Mouse (Mus musculus): ENCODE data around the gene Trim3. TPM values are rescaled to one million over a fixed set of nuclear protein-coding genes. Genes with fewer than 3 reads are reported as not detected.

Gene Trim3
- polyA plus RNA-seq, 1 experiment, result 42.8 TPM

DNA sequence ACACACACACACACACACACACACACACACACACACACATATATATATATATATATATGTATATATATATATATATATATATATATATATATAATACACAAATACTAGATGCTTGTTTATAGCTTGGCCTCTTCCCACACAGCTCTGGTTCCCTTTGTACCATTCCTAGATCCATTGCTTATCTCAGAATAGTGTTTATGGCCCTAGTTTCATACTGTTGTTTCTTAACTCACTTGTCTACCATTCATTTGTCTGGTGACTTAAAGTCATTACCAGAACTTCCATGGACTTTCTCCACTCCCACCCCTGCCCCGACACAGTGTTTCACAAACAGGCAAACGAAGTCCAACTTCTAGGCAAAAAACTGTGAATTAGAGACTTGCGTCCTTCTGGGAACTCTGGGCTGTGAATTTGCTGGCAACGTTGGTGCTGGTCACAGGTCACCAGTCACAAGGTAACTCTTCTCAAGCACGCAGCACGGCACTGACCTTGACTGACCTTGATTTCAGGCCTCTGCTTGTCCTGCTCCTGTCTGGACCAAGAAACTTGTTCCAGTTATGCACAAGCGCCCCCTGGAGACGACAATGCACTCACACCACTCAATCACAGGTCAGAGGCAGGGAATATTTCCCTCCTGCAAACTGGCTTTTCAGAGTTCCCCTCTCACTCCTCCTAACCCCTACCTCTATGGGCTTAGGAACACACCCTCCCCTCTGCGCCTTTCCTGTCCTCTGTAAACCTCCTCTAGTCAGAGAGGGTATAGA is 30.3 kb downstream of the Trim3 start:
- Histone ChIP-seq H3K79me2 (ENCODE audit: control insufficient read depth, insufficient read depth) (no peaks in the 10 kb centered on the region), H3ac (ENCODE audit: control insufficient read depth, insufficient read length) (no peak overlapping the region), H3K27me3 (ENCODE audit: control insufficient read depth, insufficient read depth, insufficient read length) (no peaks in the 10 kb centered on the region), H3K4me2 (ENCODE audit: low read depth) (no peak overlapping the region), H3K4me3 (no peak overlapping the region), H3K36me3 (ENCODE audit: control insufficient read depth, insufficient read depth) (no peaks in the 10 kb centered on the region)
- TF ChIP-seq MAX (IDR thresholded peaks at IDR 0.05; ENCODE audit: low read depth) (no peak), TCF12 (IDR thresholded peaks at IDR 0.05; ENCODE audit: insufficient read depth, poor library complexity, severe bottlenecking) (no peak), REST (IDR thresholded peaks at IDR 0.05; ENCODE audit: insufficient read depth, insufficient read length) (no peak), USF1 (IDR thresholded peaks at IDR 0.05; ENCODE audit: low read depth) (no peak), MYOD1 (IDR thresholded peaks at IDR 0.05; ENCODE audit: control insufficient read depth in 1 of 3, insufficient read length in 2 of 3, low read depth in 2 of 3) (no peak)

DNA sequence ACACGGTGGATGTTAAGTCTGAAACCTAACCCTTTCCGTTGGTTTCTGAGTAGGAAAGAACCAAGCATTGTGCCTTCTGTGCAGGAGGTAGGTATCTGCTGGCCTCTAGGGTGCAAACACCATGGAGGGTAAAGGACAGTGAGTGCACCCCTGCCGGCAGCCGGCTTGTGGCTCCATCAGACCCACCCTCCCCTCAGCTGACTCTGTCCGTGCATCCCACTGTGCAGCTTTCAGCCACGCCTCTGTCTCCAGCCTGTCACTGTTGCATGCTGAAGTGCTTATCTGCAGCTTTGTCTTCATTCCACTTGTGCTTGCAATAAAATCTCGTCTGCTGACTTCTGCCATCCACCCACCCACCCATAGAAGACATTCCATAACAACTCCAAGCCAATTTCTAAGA is 43.3 kb downstream of the Trim3 start:
- no peak for TF ChIP-seq POLR2A (IDR thresholded peaks at IDR 0.05; ENCODE audit: insufficient read length, low read depth)
- TF ChIP-seq MYOG (IDR thresholded peaks at IDR 0.05; ENCODE audit: control insufficient read depth in 1 of 3, insufficient read depth in 1 of 3, insufficient read length in 2 of 3, low read depth in 2 of 3), result no peak
- no peak for TF ChIP-seq CEBPB (IDR thresholded peaks at IDR 0.05; ENCODE audit: insufficient read depth, poor library complexity, severe bottlenecking)
- no peak for TF ChIP-seq SRF (IDR thresholded peaks at IDR 0.05; ENCODE audit: control insufficient read depth, insufficient read length, low read depth)
- TF ChIP-seq REST (IDR thresholded peaks at IDR 0.05; ENCODE audit: insufficient read depth, insufficient read length), result no peak
- no peak for TF ChIP-seq TCF12 (IDR thresholded peaks at IDR 0.05; ENCODE audit: insufficient read depth, poor library complexity, severe bottlenecking)
- no peak for TF ChIP-seq MAX (IDR thresholded peaks at IDR 0.05; ENCODE audit: low read depth)
- no peak for TF ChIP-seq TCF3 (IDR thresholded peaks at IDR 0.05; ENCODE audit: insufficient read length, low read depth)
- TF ChIP-seq USF1 (IDR thresholded peaks at IDR 0.05; ENCODE audit: low read depth), result no peak
- TF ChIP-seq E2F4 (IDR thresholded peaks at IDR 0.05; ENCODE audit: insufficient read depth), result no peak
- no peak for TF ChIP-seq MYOD1 (IDR thresholded peaks at IDR 0.05; ENCODE audit: control insufficient read depth in 1 of 3, insufficient read length in 2 of 3, low read depth in 2 of 3)
- TF ChIP-seq POLR2AphosphoS2 (IDR thresholded peaks at IDR 0.05; ENCODE audit: insufficient read length, low read depth), result no peak
- no peak overlapping the region for H3K4me3 ChIP-seq
- H3K27me3 ChIP-seq (ENCODE audit: control insufficient read depth, insufficient read depth, insufficient read length), result no peaks in the 10 kb centered on the region
- no peak overlapping the region for H3ac ChIP-seq (ENCODE audit: control insufficient read depth, insufficient read length)
- H3K79me2 ChIP-seq (ENCODE audit: control insufficient read depth, insufficient read depth), result no peaks in the 10 kb centered on the region
- no peak overlapping the region for H3K4me2 ChIP-seq (ENCODE audit: low read depth)
- no peaks in the 10 kb centered on the region for H3K36me3 ChIP-seq (ENCODE audit: control insufficient read depth, insufficient read depth)

DNA sequence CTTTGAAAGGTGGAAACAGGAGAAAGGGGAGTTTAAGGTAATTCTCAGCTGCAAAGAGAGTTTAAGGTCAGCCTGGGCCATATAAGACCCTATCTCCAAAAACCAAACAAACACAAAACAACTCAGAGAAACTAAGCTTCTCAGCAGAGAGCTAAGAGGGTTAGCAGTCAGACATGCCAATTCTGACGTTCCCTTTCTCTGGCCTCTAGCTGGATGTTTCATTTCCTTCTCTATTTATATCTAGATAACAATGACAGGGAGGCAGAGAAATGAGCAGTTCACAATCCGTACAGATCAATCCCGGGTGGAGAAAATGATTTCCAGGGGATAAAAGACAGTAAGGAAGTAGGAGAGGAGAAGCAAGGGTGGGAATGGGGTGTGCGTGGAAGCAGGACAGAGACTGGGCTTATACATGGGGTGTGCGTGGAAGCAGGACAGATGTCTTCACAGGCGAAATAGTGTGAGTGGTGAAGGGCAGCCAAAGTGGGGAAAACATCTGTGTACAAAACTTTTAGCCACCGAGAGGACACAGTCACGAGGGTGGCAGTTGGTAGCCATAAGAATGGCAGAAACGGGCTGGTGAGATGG is 45.0 kb downstream of the Trim3 start:
- H3K27me3 ChIP-seq (ENCODE audit: control insufficient read depth, insufficient read depth, insufficient read length), result no peaks in the 10 kb centered on the region
- no peaks in the 10 kb centered on the region for H3K79me2 ChIP-seq (ENCODE audit: control insufficient read depth, insufficient read depth)
- H3K4me2 ChIP-seq (ENCODE audit: low read depth), result no peak overlapping the region
- H3K36me3 ChIP-seq (ENCODE audit: control insufficient read depth, insufficient read depth), result no peaks in the 10 kb centered on the region
- no peak overlapping the region for H3K4me3 ChIP-seq
- TF ChIP-seq TCF3 (IDR thresholded peaks at IDR 0.05; ENCODE audit: insufficient read length, low read depth) (no peak), E2F4 (IDR thresholded peaks at IDR 0.05; ENCODE audit: insufficient read depth) (no peak), POLR2A (IDR thresholded peaks at IDR 0.05; ENCODE audit: insufficient read length, low read depth) (no peak), USF1 (IDR thresholded peaks at IDR 0.05; ENCODE audit: low read depth) (no peak), CEBPB (IDR thresholded peaks at IDR 0.05; ENCODE audit: insufficient read depth, poor library complexity, severe bottlenecking) (no peak), POLR2AphosphoS2 (IDR thresholded peaks at IDR 0.05; ENCODE audit: insufficient read length, low read depth) (no peak), MYOG (IDR thresholded peaks at IDR 0.05; ENCODE audit: control insufficient read depth in 1 of 3, insufficient read depth in 1 of 3, insufficient read length in 2 of 3, low read depth in 2 of 3) (no peak), TCF12 (IDR thresholded peaks at IDR 0.05; ENCODE audit: insufficient read depth, poor library complexity, severe bottlenecking) (no peak), SRF (IDR thresholded peaks at IDR 0.05; ENCODE audit: control insufficient read depth, insufficient read length, low read depth) (no peak), REST (IDR thresholded peaks at IDR 0.05; ENCODE audit: insufficient read depth, insufficient read length) (no peak), MAX (IDR thresholded peaks at IDR 0.05; ENCODE audit: low read depth) (no peak)
- no peak overlapping the region for H3ac ChIP-seq (ENCODE audit: control insufficient read depth, insufficient read length)

DNA sequence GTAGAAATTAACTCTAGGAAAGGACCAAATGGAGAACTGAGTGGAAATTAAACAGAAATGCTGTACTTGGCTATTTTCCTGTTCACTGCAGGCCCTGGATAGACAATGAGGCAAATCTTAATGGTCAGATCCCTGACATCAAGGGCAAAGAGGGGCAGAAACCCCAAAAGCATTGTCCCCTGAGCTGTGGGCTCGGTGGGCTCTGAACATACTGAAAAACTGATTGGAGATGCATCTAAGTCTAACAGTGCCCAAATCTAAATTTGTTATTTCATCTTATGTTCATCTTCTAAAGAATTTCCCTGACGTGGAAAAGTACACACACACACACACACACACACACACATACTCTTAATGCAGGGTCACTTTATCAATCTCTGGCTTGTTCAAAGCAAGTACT is 51.4 kb downstream of the Trim3 start:
- H3K4me3 ChIP-seq, result peak overlapping the region; percentile 56
- H3K36me3 ChIP-seq (ENCODE audit: control insufficient read depth, insufficient read depth), result no peaks in the 10 kb centered on the region
- no peaks in the 10 kb centered on the region for H3K79me2 ChIP-seq (ENCODE audit: control insufficient read depth, insufficient read depth)
- no peak for TF ChIP-seq SRF (IDR thresholded peaks at IDR 0.05; ENCODE audit: control insufficient read depth, insufficient read length, low read depth)
- TF ChIP-seq TCF3 (IDR thresholded peaks at IDR 0.05; ENCODE audit: insufficient read length, low read depth), result no peak
- TF ChIP-seq POLR2AphosphoS2 (IDR thresholded peaks at IDR 0.05; ENCODE audit: insufficient read length, low read depth), result no peak
- TF ChIP-seq POLR2A (IDR thresholded peaks at IDR 0.05; ENCODE audit: insufficient read length, low read depth), result no peak
- TF ChIP-seq MYOD1 (IDR thresholded peaks at IDR 0.05; ENCODE audit: control insufficient read depth in 1 of 3, insufficient read length in 2 of 3, low read depth in 2 of 3), result no peak
- no peak for TF ChIP-seq CEBPB (IDR thresholded peaks at IDR 0.05; ENCODE audit: insufficient read depth, poor library complexity, severe bottlenecking)
- no peak for TF ChIP-seq MAX (IDR thresholded peaks at IDR 0.05; ENCODE audit: low read depth)
- TF ChIP-seq TCF12 (IDR thresholded peaks at IDR 0.05; ENCODE audit: insufficient read depth, poor library complexity, severe bottlenecking), result no peak
- TF ChIP-seq REST (IDR thresholded peaks at IDR 0.05; ENCODE audit: insufficient read depth, insufficient read length), result no peak
- TF ChIP-seq MYOG (IDR thresholded peaks at IDR 0.05; ENCODE audit: control insufficient read depth in 1 of 3, insufficient read depth in 1 of 3, insufficient read length in 2 of 3, low read depth in 2 of 3), result no peak
- no peak for TF ChIP-seq USF1 (IDR thresholded peaks at IDR 0.05; ENCODE audit: low read depth)
- H3ac ChIP-seq (ENCODE audit: control insufficient read depth, insufficient read length), result no peak overlapping the region
- no peaks in the 10 kb centered on the region for H3K27me3 ChIP-seq (ENCODE audit: control insufficient read depth, insufficient read depth, insufficient read length)
- peak overlapping the region; percentile 68 for H3K4me2 ChIP-seq (ENCODE audit: low read depth)
